Mouse (Mus musculus) kidney, postnatal 14 days (tissue): ENCODE results near the gene Bbx.
A peak's percentile ranks its signal among the peaks of the same experiment; 100 is the strongest.

Experiments used
- DNase-seq: peaks from one replicate; pipeline ENCODE4 v3.0.0; 2022; ENCODE audit warnings: mixed read lengths

Gene Bbx

DNA sequence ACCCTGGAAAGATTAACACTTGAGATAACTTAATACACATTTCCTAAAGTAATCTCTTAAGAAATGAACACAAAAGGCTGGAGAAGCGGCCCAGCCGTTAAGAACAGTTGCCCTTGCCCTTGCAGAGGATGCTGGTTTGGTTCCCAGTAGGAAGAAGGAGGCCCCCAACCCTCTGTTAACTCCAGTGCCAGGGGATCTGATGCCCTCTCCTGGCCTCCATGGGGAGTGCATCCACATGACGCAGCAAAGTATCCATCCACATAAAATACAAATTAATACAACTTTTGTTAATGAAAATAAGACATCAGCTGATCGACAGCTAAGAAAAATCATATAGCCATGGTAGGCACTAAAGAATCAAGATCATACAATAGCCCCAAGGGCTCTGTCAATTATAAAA is 33.6 kb downstream of the Bbx start:
- no peak for DNase-seq

DNA sequence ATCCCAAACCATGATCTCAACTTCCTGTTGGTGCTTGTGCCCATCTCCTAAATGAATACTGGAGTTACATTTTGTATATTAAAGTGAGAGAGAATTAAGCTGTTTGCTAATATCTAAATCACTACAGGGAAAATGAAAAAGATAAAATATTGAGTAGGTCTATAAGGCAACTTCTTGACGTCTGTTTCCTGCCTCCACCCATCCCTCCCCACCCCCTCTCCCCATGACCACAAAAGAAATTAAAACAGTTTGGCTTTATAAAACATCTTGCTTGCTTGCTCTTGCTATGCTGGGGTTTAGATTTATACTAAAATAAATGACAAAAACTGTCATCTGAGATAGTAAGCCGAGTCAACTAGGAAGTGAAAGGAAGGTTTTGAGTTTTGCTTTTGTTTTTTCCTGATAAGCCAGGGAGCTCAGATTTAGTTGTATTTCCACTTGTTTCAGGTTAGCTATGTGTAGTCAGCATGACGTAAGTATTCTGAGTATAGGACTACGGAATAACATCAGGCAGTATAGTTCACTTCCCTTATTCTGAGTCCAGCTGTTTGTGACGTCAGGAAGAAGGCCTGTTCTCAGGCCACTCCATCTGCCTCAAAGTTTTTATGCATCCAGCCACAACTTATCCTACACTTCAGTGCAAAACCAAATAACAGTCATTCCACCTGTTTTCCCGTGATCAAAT is 36.1 kb downstream of the Bbx start:
- DNase-seq = no peak

DNA sequence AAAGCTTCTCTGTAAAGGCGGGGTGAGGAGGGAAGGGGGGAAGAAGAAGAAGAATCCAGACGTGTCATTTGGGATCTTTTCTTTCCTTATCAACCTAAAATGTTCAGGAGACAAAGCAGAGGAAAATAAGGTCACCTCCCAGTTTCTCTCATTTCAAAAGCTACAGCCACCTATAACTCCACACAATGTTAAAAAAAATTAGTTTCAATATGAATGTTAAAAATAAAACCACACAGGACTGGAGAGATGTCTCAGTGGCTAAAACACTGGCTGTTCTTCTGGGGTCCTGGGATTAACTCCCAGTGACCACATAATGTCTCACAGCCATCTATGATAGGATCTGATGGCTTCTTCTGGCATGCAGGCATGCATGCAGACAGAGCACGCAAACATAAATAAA is 43.7 kb downstream of the Bbx start:
- DNase-seq = no peak

DNA sequence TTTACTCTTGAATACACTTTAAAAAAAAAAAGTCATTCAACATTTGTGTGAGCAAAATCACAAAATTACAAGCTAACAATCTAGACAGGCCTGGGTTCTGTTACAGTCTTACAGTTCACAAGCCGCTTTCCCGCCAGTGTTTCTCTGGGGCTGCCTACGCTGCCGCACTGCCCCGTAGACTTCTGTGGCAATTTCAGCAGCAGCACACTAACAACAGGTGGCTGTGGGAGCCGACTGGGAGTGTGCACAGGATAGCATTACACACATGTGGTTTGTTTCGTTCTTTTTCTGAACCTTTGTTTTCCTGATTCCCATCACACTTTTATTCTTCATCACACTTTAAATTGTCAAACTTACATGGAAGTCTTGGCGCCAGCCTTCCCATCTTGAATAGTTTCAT is 48.6 kb downstream of the Bbx start:
- no peak for DNase-seq

DNA sequence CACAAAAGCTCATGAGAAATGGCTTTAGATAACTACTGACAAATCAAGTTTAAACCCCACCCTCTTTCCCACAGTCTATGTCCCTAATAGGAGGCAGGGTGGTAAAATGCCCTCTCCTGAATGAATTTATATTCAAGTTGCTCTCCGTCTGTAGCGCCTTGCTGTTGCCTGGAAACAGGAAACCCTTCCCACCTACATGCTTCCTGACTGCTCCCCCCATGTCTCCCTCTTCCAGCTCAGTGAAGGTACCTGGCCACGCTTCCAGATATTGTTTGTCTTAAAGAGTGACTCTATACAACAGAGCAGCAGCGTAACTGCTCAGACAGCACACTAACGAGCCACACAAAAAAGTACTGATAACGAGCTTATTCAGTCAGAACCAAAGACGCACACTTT is 50.8 kb downstream of the Bbx start:
- DNase-seq = no peak

DNA sequence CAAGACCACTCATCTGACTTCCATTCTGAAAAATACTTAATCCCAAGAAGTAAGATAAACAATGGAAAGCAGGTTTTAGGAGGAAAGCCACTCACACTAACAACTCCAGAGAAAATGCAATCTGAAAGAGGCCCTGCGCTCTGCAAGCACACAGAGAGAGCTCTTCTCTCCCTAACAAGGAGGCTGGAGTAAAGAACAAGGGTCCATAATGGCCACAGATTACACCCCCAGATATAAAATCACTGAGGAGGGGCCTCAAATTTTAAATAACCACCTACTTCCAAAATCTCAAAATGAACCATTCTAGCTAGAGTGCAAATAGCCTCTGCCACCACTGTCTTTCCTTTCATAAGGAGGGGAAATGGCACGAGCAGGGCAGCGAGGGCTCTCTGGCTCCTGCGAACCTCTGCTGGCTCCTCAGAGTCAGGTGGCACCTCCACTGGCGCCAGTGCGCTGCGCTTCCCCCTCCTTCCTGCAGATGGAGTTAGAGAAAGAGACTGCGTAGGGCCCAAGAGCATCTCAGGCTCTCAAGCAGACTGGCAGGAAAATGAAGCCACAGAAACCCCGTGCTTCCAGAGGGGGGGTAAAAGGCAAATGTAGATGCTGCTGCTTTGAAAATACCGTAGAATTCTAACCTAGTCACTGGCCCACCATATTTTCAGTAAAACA is 51.4 kb downstream of the Bbx start:
- DNase-seq = peak; percentile 68

DNA sequence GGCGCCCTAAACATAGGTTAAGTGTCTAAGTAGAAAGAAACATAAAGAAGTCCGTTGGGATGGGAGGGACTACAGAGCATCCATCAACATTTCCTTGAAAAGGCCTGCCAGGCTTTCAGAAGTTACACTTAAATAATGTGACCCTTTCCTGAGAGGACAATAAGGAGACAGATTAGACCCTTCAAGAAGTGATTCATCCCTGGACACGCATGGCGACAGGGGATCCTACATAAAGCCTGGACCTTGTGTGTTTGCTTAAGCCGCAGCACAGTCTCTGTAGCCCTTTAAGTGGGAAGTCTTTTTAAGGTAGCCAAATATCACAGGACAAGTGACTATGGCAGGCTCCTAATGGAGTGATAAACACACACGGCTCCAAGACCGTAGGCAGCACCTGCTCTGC is 52.0 kb downstream of the Bbx start:
- no peak for DNase-seq

DNA sequence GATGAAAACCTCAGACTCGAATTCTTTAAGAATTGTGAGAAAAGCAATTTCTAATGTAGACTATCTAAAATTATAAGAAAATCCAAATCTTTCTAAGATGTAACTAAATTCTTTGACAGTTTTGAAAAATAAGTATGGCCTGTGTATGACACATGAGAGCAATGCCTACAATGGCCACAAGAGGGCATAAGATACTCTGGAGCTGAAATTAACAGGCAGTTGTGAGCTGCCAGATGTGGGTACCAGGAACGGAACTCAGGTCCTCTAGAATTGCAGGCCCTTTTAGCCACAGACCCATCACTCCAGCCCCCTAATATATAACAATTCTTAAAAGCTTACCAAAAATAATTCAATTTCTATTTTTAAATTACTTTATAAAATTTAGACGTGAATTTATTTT is 57.6 kb downstream of the Bbx start:
- DNase-seq = peak; percentile 49

DNA sequence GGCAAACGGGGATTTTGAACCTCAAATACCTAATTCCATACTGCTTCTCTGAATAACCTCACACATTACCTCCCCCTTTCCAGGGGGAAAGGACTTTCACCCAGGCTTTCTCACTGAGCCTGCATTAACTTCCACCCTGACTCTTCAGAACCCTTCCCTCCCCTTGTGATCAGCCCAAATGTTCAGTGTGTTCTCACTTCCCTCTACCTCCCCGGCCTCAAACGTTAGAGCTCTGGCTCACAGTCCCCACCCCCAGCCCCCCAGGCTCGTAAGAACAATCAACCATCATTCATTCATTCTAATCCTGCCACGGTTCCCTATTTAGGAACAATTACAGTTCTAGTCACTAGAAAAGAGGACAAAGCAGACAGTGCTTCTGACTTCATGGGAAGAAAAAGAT is 58.5 kb downstream of the Bbx start:
- DNase-seq = no peak

DNA sequence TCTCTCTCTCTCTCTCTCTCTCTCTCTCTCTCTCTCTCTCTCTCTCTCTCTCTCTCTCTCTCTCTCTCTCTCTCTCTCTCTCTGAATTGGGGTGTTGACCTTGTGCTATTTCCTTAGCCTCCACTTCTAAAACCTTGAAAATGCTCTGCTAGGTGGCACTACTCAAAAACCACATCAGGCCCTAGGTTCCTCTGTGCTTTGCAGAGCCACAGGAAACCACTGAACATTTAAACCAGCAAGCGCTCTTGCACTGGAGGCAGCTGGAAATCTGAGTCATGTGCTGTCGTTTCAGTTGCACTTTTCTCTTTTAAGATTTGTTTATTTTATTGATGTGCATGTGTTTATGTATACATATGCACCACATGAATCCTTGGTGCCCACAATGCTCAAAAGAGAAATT is 59.6 kb downstream of the Bbx start:
- no peak for DNase-seq

DNA sequence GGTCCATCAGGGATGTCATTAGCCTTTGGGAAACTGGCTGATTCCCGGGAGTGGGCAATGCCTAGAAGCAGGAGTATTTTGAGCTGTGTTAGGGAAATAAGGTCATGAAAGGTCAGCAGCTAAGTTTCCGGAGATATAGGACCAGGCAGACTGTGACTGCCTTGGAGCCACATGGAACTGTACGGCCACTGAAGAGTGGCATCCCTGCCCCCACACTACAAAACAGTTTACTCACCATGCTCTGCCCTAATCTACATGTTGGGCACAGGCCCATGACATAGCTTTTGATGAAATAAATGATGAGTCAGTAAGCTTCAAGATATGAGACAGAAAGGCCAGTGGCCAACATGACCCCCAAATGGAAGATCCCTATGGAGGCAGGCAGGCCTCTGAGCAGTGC is 60.7 kb downstream of the Bbx start:
- no peak for DNase-seq

DNA sequence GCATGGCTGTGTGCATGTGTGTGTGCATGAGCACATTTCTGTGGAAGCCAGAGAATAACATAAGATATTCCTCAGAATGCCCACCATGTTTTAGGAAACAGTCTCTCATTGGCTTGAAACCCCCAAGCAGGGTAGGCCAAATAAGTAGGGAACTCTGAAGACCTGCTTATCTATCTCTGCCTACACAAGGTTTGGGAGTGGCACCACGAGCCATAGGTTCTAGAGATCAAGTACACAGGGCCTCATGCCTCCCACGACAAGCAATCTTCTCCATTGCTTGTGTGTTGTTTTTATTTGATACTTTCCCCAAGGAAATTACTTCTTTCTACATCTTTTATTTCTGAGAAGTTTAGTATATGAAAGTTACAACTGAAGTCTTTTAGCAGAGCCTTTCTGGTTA is 61.8 kb downstream of the Bbx start:
- no peak for DNase-seq

DNA sequence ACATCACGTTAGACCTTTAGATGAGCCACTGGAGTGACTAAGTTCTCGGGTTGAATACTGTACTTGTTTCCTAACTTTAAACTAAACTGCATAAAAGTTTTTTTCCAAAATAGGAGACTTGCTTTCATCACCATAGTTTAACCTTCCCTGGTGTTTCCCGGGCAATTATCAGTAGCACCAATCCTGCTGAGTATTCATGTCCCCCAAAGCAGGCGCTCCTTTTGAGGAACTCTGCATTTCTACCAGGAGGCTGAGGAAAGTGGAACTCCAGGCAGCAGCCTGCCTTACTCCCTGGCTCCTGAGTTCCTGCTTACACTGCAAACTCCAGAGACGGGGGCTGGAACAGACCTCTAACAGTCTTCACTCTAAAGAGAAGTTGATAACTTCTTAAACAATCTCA is 65.6 kb downstream of the Bbx start:
- no peak for DNase-seq

DNA sequence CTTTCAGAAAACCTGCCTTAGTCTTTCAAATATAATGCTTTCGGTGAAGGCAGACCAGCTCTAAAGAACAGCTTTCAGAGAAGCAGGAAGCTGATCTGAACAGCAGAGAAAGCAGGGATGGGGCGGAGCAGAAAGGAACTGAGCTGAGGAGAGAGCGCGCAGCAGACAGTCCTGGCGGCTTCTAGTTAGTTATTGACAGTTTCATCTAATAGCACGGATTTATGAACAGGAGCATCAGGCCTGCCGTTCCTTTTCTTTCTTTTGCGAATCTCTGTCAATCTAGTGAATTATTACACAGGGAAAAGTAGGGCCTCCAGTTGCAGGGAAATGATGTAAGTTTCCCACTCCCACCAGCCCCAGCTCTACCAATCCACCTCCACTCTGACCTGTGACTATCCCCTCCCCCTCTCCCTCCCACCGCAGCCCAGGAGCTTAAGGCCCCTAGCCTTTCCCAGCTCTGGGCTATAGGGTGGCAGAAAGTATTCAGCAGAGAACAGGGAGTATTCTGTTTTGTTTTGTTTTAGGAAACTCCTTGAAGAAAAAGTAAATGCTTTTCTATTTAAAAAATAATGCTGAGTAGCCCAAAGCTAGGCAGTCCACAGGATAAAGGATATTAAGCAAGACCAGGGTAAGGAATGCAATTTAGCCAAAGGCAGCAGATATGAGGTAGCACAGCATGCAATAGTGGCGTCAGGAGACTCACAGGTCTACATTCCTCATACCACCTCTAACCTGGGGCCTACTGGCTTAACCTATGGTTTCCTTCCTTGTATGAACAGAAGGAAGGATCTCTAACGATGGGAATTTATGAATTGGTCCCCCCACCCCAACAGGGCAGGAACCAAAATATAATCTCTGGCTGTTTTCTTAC is 67.8 kb downstream of the Bbx start:
- DNase-seq = peak; percentile 80

DNA sequence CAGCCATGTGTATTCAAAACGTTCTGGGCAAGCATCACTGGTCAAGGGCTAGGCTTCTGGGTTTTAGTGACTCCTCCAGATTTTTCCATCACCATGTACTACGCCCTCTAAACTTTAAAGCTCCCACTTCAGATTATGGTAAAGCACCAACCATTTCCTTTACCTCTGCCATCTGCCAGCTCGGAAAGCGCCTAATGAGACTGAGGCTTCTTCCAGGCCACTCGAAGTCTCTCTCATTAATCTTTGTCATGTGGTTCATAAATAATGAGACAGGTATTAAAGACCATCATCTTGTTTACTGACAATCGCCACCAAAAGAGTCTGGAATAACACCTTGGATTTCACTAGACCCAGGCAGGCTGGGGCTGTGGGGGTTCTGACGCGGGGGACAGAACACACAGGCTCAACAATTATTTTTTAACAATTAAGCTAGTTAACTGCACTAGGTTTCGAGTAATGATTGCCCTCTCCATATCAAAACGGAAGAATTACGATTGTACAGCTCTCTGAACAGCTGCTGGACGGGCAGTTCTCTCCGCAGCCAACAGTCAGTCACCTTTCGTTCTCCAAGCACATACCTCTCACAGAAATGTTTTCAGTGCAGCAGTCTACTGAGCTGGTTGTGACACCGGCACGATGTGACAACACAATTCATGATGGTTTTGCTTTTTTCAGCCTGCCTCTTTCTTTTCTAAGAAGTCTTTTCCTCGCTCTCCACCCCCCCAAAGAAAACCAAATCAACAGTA is 68.6 kb downstream of the Bbx start:
- DNase-seq = peak; percentile 27

DNA sequence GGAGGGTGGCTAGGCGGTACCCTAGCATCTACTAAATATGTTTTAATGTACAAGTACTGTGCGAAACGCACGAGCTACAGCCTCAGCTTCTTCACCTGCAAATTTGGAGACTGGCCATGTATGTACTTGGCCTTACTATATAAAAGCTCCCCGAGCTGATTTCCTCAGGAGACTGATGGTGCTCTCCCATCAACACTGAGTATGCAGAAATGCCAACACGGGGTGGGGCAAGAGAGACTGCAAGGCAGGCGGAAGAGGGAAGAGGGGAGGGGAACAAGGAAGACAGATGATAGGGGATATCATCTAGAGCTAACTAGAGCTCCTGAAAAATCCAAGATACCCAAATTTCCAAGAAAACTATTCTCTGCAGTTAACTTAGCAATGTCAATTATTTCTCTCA is 71.6 kb downstream of the Bbx start:
- no peak for DNase-seq

DNA sequence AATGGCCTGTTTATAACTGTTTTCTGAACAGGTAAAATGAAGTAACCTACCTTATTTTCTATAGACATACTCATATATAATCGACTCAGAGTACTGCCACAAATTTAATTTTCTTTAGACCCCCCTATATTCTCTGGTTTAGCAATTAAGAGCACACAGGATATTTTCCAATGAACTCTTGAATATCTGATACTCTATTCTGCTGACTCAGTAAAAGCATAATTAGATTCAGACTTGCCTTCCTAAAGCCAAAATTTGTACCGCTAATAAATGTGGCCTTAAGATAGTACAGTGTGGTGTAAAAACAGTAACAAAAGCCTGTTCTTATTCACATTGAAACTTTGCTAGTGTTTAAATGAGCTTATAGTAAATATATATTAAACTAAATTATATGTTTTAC is 102.5 kb downstream of the Bbx start:
- DNase-seq = no peak

DNA sequence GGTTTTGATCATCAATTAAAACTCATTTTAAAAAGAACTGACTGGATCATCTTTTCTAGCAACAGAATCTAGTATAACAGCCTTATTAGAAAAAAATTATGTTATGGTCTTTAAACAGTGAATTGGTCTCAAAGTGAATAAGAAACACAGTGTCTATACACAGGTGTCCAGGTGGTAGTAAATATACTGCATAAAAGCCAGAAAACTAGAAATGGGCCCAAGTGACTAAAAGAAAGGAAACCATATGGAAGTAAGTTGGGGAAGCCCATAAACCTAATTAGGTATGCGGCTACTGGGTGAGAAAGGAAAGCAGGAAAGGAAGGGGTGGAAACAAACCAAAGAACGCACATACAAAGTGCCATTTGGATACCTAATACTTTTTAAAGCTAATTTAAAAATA is 107.4 kb downstream of the Bbx start:
- DNase-seq = no peak

DNA sequence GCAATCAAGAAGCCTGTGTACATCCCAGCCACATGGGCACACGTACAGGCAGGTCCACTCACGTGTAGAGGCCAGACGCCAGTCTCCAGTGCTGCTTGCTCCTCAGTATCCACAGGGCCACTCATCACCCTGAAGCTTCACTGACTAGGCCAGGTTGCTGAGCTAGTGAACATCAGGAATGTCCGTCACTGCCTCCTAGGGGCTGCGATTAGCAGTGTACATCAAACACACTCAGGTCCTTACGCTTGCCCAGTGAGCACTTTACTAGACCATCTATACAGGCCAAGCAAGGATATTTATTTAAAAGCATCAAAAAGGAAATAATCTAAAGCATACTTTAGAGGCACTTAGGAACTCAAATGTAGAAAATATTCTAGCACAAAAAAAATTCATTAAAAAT is 107.9 kb downstream of the Bbx start:
- no peak for DNase-seq

DNA sequence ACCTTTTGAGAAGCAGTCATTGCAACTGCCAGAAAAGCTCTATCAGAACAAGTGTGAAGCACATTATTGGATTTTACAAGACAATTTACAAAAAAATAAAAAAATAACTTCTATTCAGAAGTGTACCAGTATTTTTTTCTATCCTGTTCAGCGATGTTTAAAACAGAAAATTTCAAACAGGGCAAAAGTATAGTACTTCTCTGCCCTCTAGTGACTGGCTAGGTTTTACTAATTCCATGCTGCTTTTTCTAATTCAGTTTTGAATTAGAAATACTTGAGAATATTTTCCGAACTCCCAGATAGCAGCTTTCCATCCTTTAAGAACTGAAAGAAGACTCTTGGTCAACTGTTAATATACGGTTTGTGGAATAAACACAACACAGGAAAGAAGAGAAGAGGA is 110.8 kb downstream of the Bbx start:
- DNase-seq = no peak

DNA sequence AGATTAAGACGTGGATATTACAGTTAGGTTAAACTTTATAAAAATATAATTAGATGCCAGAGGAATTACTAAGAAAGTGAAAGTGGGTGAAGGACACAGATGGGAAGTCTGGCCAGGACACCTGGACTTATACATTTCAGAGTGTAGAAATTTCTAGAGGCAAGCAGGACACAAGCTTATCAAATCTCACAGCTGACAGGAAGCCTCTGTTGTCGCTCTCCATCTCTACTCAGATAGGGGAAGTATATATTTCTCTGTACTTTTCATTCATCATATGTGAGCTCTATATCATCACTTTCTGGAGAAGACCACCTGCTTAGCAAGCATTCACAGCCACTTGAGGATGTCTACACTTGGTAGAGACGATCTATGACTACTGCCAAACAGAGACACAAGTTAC is 113.9 kb downstream of the Bbx start:
- DNase-seq = no peak

DNA sequence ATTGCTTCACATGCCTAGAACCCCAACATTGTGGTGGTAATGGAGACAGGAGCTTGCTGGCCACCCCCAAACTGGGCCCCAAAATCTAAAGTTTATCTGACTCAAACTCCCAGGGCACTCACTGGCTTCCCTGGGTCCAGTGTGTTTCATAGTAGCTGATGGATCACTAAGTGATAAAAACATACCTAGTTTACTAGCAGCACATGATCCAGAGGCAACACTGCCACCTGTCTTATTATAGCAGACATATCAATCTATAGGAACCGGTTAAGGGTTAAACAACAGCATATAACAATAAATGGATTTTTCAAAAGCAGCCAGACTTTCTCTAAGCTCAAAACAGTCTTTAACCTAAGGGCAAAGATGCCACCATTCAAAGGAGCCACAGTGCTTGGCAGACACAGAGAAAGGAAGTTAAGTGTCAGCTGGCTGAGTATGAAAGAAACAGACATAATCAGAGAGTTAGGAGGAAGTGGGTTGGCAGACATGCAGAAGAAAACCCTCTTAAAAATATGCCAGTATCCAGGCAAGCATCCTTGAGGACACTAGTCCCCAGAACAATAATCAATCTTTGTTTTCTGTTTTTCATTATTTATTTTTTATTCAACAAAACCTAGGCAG is 116.7 kb downstream of the Bbx start:
- DNase-seq = no peak

DNA sequence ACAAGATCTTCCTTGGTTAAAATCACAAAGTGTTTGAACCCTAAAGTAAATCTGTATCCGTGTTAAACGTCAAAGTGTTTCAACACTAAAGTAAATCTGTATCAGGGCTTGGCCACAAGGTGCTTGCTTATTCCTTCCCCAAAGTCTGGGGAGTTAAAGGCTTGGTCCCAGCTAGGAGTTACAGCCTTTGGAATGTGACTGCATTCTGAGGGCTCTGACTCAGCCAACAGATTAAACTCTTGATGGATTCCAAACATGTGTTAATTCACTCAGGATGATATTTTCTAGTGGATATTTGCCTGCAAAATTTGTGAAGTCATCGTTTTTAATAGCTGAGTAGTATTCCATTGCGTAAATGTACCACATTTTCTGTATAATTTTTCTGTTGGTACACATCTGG is 120.6 kb downstream of the Bbx start:
- DNase-seq = no peak
